Mouse (Mus musculus) kidney, embryonic 16.5 days (tissue): Measurements from ENCODE around the gene Pla2g4b. TPM values are rescaled to one million over a fixed set of nuclear protein-coding genes. Genes with fewer than 3 reads are reported as not detected.

Source experiments
- ATAC-seq: fragments of 200-750 bp; cut with Nextera tagmentation; 2 replicates; pipeline ENCODE4 v1.8.0; 2017; ENCODE audit warnings: moderate TSS enrichment; ENCODE audit not compliant: low FRiP score, low TSS enrichment
- H3K27ac ChIP-seq: fragments of 300-500 bp; sonication (generic); 2 replicates; pipeline ENCODE4 v1.5.1; 2014; ENCODE audit warnings: low read length
- H3K27me3 ChIP-seq: fragments of 300-500 bp; sonication (generic); 2 replicates; pipeline ENCODE4 v1.6.1; 2014; ENCODE audit warnings: low read length, control low read depth, mixed read lengths; ENCODE audit not compliant: insufficient read depth
- H3K36me3 ChIP-seq: fragments of 300-500 bp; sonication (generic); 2 replicates; pipeline ENCODE4 v1.6.1; 2014; ENCODE audit warnings: low read length, control low read depth, mixed read lengths; ENCODE audit not compliant: insufficient read depth
- H3K4me1 ChIP-seq: fragments of 300-500 bp; sonication (generic); 2 replicates; pipeline ENCODE4 v1.6.1; 2014; ENCODE audit warnings: low read length, control low read depth, mixed read lengths; ENCODE audit not compliant: insufficient read depth
- H3K4me2 ChIP-seq: fragments of 300-500 bp; sonication (generic); replicated peaks from 2 replicates; pipeline ENCODE4 v1.6.1; 2014; ENCODE audit warnings: low read depth, low read length
- H3K4me3 ChIP-seq: fragments of 300-500 bp; sonication (generic); 2 replicates; pipeline ENCODE4 v1.5.1; 2014; ENCODE audit warnings: mild to moderate bottlenecking, low read length
- H3K9ac ChIP-seq: fragments of 300-500 bp; sonication (generic); replicated peaks from 2 replicates; pipeline ENCODE4 v1.6.1; 2014; ENCODE audit warnings: low read length
- H3K9me3 ChIP-seq: fragments of 300-500 bp; sonication (generic); 2 replicates; pipeline ENCODE4 v1.6.1; 2016; ENCODE audit warnings: low read length, control low read depth
- WGBS: fragments of 180-500 bp; shearing (Covaris S2); extraction: QIAGEN DNeasy Blood & Tissue Kit; methylation state at CpG from one replicate; pipeline ENCODE4 v1.1.7; 2014; 5-methylcytosine and 5-hydroxymethylcytosine counted together
- polyA plus RNA-seq: library from polyadenylated mRNA; unstranded; fragments of >200 nt; fragmentation: Nextera tagmentation; extraction: Ambion mirVana; gene quantifications from 2 replicates; pipeline ENCODE4 v1.2.1, GENCODE M21; 2015

The Pla2g4b gene
- polyA plus RNA-seq, 1 experiment from 2014 or later, result 2.0 TPM

DNA sequence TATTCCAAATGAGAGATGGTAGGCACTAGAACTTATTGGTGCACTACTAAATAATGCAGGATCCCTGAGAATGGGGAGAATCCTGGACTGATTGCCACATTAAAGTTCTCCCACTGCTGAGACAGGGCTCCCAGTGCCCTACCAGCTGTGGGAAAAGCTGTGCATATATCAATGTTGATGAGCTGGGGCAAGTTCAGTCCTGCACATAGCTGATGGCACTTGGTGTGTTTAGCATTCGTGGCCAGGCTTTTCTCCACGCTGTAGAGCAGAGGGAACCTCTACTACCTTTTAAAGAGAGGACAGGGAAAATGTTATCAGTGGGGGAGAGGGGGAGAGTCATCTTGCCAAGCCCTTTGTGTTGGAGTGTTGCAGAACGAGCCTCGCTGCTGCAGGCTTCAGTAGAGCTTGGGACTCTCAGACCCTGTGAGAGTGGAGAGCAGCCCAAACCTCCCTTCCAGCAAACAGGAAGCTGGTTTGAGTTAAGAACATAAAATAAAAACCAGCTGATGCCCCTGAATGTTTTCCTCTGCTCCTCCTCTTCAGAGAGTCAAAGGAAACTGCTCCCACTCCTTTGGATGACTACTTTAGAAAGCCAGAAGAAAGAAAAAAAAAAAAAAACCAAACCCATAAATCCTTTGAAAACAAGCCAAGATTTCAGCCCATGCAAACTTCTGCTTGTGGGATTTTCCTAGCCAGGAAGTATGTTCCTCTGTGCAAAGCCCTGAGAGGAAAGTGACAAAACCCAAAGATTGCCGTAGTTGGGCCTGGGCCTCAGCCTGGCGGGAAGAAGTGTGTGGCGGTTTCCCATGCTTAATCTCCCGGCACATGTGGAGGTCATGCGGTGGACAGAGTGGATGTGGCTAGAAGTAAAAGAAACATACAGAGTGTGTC lies 37.6 kb upstream of the Pla2g4b start:
- ATAC-seq, result peak; percentile 64
- Histone ChIP-seq H3K36me3 (peaks cover 4% of the 10 kb centered on the region; the same call in 1 of the 2 replicates), H3K4me1 (peaks cover 30% of the 10 kb centered on the region), H3K27me3 (no peaks in the 10 kb centered on the region), H3K27ac (peak overlapping the region; percentile 90), H3K9me3 (no peaks in the 10 kb centered on the region), H3K4me2 (no peak overlapping the region), H3K9ac (peak overlapping the region; percentile 28), H3K4me3 (no peak overlapping the region)
- WGBS, result 37% methylated on average over 9 of the region's 9 CpGs

DNA sequence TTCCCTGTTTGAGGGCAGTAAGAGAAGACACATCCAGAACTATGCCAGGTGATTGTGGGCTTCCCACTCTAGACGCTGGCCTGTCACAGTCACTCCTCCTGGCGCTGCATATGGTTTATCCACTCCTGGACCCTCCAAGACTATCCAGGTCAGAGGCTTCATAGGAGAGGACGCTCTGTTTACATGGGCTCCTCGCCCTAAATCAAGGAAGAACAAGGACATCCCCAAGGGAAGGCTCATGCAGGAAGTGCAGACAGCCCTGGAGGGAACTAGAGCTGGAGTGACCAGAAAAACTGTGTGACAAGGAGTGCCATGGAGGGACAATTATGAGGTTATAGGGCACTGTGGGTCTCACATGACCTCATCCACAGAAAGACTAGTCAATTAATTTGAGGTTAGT lies 35.9 kb upstream of the Pla2g4b start:
- Histone ChIP-seq H3K27me3 (no peaks in the 10 kb centered on the region), H3K4me1 (peaks cover 41% of the 10 kb centered on the region), H3K36me3 (peaks cover 4% of the 10 kb centered on the region; the same call in 1 of the 2 replicates), H3K4me2 (no peak overlapping the region), H3K4me3 (no peak overlapping the region), H3K9ac (no peak overlapping the region), H3K27ac (no peak overlapping the region; the same call in 1 of the 2 replicates), H3K9me3 (no peaks in the 10 kb centered on the region)
- 64% methylated on average over 4 of the region's 4 CpGs for WGBS
- no peak for ATAC-seq

DNA sequence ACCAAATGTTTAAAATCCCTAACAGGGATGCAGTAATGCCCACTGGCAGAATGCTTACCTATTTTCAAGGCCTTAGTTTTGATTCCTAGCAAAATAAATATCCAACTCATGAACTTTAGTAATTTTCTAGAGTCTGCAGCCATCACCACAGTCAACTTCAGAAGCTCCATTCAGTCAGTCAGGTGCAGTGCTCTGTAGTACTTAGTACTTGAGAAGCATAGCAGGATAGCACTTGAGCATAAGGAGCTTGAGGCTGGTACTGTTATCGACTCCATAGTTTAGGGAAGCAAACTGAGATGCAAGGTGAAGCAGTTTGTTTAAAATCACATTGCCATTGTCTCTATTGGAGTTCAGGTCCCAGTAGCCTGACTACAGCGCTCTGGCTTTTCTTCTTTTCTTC lies 33.5 kb upstream of the Pla2g4b start:
- H3K4me2 ChIP-seq, result no peak overlapping the region
- no peak for ATAC-seq
- no peaks in the 10 kb centered on the region for H3K27me3 ChIP-seq
- no peak overlapping the region for H3K4me3 ChIP-seq
- no peak overlapping the region for H3K9ac ChIP-seq
- 95% methylated on average over 2 of the region's 2 CpGs for WGBS
- H3K27ac ChIP-seq, result no peak overlapping the region
- peaks cover 4% of the 10 kb centered on the region; the same call in 1 of the 2 replicates for H3K36me3 ChIP-seq
- peaks cover 35% of the 10 kb centered on the region for H3K4me1 ChIP-seq
- H3K9me3 ChIP-seq, result no peaks in the 10 kb centered on the region

DNA sequence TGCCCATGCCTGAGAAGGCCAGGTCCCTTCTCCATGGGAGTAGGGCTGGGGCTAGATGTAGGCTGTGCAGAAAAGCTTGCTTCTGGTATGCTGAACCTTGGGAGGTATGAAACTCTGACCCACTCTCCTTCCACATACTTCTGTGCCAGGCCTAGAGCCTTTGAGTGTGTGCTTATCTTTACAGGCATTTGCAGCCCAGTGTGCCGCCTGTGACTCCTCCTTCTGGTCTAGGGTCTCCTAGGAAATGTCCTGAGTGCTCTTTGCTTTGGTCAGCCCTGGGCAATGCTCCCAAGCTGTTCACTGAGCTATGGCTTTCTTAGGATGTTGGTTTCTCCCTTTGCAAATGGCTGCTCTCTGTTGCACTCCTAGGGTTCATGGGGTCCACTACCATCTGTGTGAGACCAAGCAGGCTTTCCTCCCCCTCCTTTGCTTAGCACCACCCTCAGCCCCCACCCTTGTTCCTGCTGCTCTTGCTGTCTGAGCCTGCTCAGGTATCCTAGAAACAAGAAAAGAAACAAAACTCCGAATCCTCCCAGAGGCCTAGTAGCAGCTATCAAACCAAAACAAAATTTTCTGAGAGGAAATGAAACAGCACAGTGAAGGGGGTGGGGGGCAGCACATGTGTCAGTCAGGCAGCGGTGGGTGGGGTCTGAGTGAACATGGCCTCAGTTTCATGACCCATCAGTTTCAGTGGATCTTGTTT lies 32.2 kb upstream of the Pla2g4b start:
- Histone ChIP-seq H3K36me3 (peaks cover 4% of the 10 kb centered on the region; the same call in 1 of the 2 replicates), H3K4me2 (no peak overlapping the region), H3K27ac (peak overlapping the region; percentile 44), H3K9me3 (no peaks in the 10 kb centered on the region), H3K9ac (peak overlapping the region; percentile 38; the same call in 1 of the 2 replicates), H3K4me1 (peaks cover 22% of the 10 kb centered on the region), H3K27me3 (no peaks in the 10 kb centered on the region), H3K4me3 (no peak overlapping the region)
- peak; percentile 73 for ATAC-seq
- WGBS, result 42% methylated on average over 3 of the region's 3 CpGs

DNA sequence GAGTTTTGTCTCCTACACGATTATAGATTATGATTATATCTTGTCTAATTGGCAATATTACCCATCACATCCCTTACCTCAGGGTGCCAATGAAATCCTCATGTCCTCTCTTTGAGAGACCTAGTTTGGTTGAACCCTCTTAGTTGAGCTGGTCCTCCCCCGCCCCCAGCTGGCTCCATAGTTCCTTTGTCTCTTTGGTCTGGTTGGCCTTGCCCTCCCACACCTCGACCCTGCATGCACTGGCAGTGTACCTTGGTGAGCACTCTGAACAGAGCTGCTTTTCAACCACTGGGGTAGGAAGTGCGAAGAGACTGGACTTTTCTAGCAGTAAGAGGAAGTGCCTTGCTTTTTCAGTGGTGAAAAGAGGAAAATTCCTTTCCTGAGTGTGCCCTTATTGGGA lies 31.3 kb upstream of the Pla2g4b start:
- no peak overlapping the region for H3K27ac ChIP-seq
- no peaks in the 10 kb centered on the region for H3K27me3 ChIP-seq
- no peak overlapping the region for H3K9ac ChIP-seq
- 61% methylated on average over 4 of the region's 4 CpGs for WGBS
- H3K36me3 ChIP-seq, result peaks cover 4% of the 10 kb centered on the region; the same call in 1 of the 2 replicates
- no peak for ATAC-seq
- H3K4me3 ChIP-seq, result no peak overlapping the region
- peaks cover 15% of the 10 kb centered on the region for H3K4me1 ChIP-seq
- no peak overlapping the region for H3K4me2 ChIP-seq
- no peaks in the 10 kb centered on the region for H3K9me3 ChIP-seq

DNA sequence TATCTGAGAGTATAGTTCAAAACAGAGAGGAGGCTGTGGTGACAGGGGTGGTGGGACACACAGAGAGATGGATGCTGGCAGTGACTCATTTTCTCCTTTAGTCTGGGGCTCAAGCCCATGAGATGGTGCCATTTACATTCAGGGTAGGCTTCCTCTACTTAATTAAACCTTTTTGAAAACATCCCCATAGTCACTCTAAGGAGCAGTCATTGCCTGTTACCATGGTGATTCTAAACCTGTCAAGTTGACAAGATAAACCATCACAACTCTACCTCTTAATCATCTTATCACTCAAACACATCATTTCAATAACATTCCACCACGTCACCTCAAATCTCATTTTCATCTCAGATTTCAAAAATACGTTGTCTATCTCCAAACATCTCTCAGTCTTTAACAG lies 29.2 kb upstream of the Pla2g4b start:
- ATAC-seq, result no peak
- H3K9ac ChIP-seq, result no peak overlapping the region

DNA sequence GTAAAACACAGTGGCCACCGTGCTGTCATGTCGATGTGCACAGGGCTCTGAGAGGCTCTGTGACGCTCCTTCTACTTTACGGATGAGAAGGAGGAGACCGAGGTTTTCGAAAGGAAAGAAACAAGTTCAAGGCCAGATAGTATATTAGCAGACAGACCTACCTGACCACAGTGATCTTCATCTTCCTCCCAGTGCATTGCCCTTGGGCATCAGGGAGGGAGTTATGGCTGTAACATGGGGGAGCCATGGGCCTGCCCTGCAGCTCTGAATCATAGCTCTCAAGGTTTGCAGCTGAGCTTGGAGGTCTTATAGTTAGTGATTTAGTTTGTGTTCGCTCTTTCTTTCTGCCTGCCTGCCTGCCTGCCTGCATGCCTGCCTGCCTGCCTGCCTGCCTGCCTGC lies 26.5 kb upstream of the Pla2g4b start:
- WGBS, result 91% methylated on average over 7 of the region's 7 CpGs
- no peak for ATAC-seq

More for the DNA sequence above, 29.2 kb upstream of the Pla2g4b start:
- peaks cover 11% of the 10 kb centered on the region for H3K4me1 ChIP-seq
- peaks cover under 1% of the 10 kb centered on the region; the same call in 1 of the 2 replicates for H3K36me3 ChIP-seq
- no peaks in the 10 kb centered on the region for H3K9me3 ChIP-seq
- no peak overlapping the region for H3K27ac ChIP-seq
- no peaks in the 10 kb centered on the region for H3K27me3 ChIP-seq
- no peak overlapping the region for H3K4me3 ChIP-seq
- H3K4me2 ChIP-seq, result no peak overlapping the region
- 82% methylated on average over 2 of the region's 2 CpGs for WGBS

DNA sequence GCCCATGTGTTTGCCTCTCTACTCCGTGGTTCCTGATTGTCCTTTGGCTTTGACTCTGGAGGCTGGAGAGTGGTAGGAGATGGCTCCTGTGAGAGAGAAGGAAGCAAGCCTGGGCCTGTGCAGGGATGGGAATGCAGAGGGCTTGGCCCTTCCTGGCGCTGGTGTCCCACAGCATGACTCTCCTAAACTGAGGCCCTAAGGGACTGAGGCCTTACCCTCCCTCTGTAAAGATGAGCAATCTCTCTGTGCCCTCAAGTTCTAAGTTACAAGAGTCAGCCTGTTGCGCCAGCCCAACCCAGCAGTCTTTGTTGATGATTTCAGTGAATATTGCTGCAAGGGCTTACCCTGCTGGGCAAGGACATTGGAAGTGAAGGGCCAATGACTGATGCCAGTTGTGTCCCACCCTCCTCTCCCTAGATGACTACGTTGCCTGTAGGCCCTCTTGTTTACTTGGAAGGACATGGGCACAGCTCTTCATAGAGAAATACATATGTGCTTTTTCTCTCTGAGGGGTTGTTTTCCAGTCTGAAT lies 25.5 kb upstream of the Pla2g4b start:
- no peak overlapping the region for H3K4me3 ChIP-seq
- no peak for ATAC-seq
- no peak overlapping the region for H3K4me2 ChIP-seq
- 79% methylated on average over 4 of the region's 4 CpGs for WGBS
- H3K9ac ChIP-seq, result no peak overlapping the region
- H3K4me1 ChIP-seq, result no peaks in the 10 kb centered on the region
- H3K27me3 ChIP-seq, result no peaks in the 10 kb centered on the region
- no peaks in the 10 kb centered on the region; the same call in 1 of the 2 replicates for H3K36me3 ChIP-seq
- H3K27ac ChIP-seq, result no peak overlapping the region
- no peaks in the 10 kb centered on the region for H3K9me3 ChIP-seq

More for the DNA sequence above, 26.5 kb upstream of the Pla2g4b start:
- Histone ChIP-seq H3K27ac (no peak overlapping the region), H3K36me3 (no peaks in the 10 kb centered on the region), H3K9ac (no peak overlapping the region), H3K4me1 (peaks cover under 1% of the 10 kb centered on the region; the same call in 1 of the 2 replicates), H3K9me3 (no peaks in the 10 kb centered on the region), H3K27me3 (no peaks in the 10 kb centered on the region), H3K4me2 (no peak overlapping the region), H3K4me3 (no peak overlapping the region)

DNA sequence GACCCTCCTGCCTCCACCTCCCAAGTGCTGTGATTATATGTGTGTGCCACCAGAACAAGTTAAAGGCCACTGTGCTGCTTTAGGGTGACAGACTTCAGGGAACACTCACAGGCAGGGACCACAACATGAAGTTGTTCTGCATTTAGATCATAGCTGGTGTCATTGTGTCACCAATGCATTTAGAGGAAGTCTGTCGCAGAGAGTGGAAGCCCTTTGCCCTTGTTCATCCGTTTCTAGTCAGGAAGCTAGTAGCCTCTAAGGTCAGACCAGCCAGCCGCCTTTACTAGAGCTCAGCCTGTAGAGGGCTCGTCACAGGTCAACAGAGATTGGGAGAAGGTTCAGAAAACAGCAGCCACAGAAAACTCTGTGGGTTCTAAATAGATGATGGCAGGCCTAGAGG lies 24.5 kb upstream of the Pla2g4b start:
- Histone ChIP-seq H3K4me1 (no peaks in the 10 kb centered on the region), H3K4me2 (no peak overlapping the region), H3K4me3 (no peak overlapping the region), H3K27me3 (no peaks in the 10 kb centered on the region), H3K27ac (no peak overlapping the region), H3K9me3 (no peaks in the 10 kb centered on the region), H3K9ac (no peak overlapping the region), H3K36me3 (peaks cover 8% of the 10 kb centered on the region; the same call in 1 of the 2 replicates)
- no peak for ATAC-seq
- WGBS, result 20% methylated on average over 4 of the region's 4 CpGs
